Mouse (Mus musculus) neutrophil, adult 59 days (primary cell): Measurements from ENCODE around the gene Irak3. TPM values are rescaled to one million over a fixed set of nuclear protein-coding genes. Genes with fewer than 3 reads are reported as not detected.

Source experiments
- total RNA-seq, 2 experiments: library from RNA; stranded (reverse); gene quantifications; 1 replicate in 1 of 2; 2 replicates in 1 of 2; pipeline ENCODE4 v1.2.4; 2023

Gene Irak3
- total RNA-seq: 10 to 100 TPM; 73.0 to 78.9 TPM

DNA sequence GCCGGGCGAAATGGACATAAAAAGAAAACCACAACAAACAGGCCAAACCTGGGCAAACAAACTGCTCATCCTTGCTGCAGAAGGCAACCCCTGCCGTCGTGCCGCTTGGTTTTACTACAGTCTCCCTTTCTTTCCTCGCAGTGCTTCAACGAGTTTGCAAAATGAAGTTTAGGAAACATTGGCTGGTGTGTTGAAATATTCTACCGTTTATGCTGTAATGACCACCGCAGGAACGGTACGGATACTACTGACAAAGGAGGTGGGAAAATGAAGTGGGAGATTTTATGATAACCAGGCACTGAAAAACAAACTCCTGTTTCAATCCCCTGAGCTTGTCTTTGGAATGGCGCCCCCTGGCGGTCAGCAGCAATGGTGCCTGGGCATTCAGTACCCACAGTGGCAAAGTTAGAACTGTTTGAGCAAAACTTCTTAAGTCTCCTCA, at the start of gene Irak3:
Gene Irak3 (minus strand): TSS at position 170 of the 442 bp plus-strand sequence.

DNA sequence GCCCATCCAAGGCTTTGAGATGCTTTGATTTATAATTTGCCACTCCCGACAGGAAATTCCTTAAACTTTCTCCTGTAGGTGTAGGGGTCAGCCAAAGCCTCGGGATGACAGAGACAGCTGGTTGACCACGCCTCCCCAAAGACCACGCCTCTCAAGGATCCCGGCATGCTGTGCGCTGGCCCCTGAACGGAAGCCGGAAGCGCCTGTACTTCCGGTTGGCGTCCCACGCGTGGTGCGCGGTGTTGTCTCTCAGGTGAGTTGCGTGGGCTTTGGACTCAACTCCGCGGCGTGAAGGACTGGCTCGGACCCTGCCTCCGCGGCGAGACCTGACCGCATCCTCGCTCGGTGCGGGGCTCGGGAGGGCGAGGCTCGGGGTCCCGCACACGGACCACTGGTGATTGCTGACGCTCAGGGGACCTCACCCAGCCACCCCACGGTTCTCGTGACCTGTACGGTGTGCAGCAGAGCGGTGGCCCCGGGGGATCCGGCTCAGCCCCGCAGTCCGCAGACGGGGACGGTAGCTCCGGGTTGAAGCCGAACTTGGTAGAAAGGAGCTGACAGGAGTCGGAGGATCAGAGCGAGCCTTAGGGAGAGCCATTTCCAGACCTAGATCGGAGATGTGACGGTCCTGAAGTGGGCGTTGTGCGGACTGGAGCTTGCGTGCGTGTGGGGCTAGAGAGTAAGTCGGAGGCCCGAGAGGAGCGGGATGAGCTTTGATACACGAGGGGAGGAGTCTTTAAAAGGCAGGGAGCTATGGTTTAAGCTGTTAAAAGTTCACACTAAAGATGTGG, 25.1 kb upstream of the Irak3 start, which contains the start of gene Llph:
Gene Llph (plus strand): TSS at position 200 of the 791 bp plus-strand sequence.

DNA sequence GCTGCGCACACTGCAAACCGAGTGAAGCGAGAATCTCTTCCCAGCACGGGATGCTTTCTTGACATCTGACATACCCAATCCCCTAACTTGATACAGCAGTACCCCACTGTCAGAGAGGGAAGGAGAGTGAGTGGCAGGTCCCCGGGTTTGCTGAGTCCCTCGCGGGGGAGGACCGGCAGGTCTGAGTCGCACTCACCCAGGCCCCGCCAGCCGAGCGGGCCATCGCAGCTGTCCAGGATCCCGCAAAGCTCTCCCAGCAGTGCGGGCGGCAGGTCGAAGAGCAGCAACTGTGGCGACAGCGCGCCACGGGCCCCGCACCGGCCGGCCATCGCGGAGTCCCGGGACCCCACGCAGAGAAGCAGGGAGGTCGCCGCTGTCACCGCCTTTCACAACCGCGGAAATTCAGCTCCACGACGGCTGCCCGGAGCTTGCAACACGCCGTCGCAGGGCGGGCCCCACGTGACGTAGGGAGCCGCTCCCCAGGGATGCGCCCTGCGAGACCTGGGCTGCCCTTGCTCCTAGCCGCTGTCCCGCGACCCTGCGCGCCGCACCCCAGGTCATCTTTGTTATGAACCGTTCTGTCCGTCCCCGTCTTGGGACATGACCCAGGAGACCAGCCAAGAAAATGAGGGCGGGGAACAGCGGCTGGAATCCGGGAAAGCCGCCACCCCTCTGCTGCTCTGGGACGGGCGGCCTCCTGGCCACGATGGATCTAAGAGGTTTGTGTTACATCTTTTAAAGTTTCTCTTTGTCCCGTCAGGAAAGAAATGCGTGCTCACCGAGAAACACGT, 604 bp downstream of the Irak3 start, which contains the start of gene Tmbim4:
Gene Tmbim4 (plus strand): TSS at position 460 of the 791 bp plus-strand sequence.

DNA sequence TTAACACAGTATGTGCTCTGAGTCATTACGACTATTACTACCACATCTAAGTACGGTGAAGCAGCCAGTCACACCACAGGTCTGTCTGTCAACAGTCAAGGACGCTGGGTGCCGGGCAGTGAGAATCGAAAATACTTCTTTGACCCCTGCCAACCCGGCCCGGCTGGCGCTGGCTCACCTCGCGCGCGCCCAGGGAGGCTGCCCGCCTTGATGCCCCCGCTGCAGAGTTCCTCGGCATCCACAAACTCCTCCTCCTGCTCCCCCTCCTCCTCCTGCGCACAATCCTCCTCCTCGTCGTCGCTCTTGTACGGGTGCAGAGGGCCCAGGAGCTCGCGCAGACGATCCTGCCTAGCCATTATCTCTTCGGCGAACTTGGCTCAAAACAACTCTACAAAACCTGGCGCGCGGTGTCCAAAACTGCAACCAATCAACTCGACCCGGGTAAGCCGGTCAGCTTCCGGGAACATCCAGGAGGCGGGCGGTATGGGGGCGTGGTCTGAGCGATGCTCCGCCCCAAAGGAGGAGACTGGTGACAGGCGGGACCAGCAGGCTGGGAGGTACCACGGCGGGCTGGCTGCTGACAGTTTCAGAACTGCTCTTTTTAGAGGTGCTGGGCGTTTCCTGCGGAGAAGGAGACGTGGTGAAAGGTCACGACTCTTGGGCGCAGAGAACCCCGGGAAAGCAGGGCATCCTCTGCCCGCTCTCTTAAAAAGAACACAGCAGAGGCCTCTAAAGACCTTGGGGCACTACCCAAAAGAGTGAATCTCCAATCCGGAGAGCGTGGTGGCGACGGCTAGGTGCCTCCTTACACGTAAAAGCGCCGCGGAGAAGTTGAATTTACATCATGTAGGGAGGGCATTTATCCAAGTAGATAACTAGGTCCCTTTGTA, 89.2 kb downstream of the Irak3 start, which contains the start of gene Helb:
Gene Helb (minus strand): TSS at position 481 of the 890 bp plus-strand sequence.

Other genes starting within 250 kb of the Irak3 start
- 10 to 100 TPM; 21.2 to 24.5 TPM for gene Helb, start 89.1 kb downstream of the Irak3 start, total RNA-seq
- 10 to 100 TPM; 86.1 to 90.0 TPM for gene Tmbim4, start 540 bp downstream of the Irak3 start, total RNA-seq
- 10 to 100 TPM; 13.3 to 16.7 TPM for gene Llph, start 24.9 kb upstream of the Irak3 start, total RNA-seq